Mouse (Mus musculus): ENCODE data around the gene Ccdc115. TPM values are rescaled to one million over a fixed set of nuclear protein-coding genes. Genes with fewer than 3 reads are reported as not detected.

Ccdc115 gene
- polyA plus RNA-seq, 1 experiment, result 19.8 TPM

DNA sequence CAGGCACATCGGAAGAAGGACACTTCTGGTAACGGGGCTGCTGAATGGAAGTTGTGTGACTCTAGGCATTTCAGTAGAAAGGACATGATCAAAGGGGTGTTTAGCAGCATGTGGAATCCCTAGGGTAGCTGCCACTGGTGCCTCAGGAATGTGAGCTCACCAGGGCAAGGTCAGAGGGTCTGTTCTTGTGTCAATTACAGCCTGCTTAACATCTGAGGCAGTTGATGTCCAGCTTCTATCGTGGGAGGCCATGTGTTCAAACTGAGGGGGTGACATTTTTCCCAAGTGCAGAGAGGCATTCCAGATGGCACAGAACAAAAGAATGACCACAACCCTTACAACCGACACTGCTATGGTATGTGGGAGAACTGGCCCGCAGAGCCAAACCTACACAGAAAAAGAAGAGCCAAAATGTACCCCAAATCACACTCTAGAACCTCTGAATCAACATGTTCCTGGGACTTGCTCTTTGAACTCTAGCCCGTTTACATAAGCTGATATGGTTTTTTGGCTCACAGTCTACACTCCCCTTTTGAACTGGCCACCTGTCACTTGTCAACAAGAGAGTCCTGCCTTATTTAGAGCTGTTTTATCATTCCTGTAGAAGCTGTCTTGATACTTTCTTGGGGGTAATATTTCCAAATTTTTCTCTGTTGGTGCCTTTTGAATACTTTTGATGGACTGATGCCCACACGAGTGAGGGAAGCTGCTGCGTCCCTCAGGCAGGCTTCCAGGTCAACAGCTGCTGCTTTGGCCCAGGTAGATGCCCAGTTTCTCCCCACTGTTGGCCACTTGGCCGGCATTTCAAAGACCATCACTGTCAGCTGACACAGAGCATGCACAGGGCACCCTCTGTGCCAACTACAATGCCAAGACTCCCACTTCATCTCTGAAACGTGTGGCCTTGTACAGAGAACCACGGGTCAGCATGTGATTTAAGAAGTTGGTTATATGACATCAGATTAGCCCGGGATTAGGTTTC lies 51.8 kb downstream of the Ccdc115 start:
- Histone ChIP-seq H3K36me3 (ENCODE audit: control insufficient read depth, insufficient read depth, low read length) (no peaks in the 10 kb centered on the region), H3K27ac (ENCODE audit: control insufficient read depth, insufficient read depth, low read depth, low read length) (no peak overlapping the region), H3K4me3 (ENCODE audit: control insufficient read depth, low read depth, low read length) (no peak overlapping the region), H3K27me3 (ENCODE audit: control insufficient read depth, insufficient read depth, low read length) (no peaks in the 10 kb centered on the region), H3K4me1 (ENCODE audit: control insufficient read depth, insufficient read depth, low read length) (no peaks in the 10 kb centered on the region)
- no peak for TF ChIP-seq POLR2A (IDR thresholded peaks at IDR 0.05; ENCODE audit: control insufficient read depth, low read depth, low read length)
- TF ChIP-seq CTCF (IDR thresholded peaks at IDR 0.05; ENCODE audit: control insufficient read depth, insufficient read depth, insufficient replicate concordance, low read depth, low read length), result no peak

Other genes with a start within 250 kb of the Ccdc115 start
- gene Imp4, start 179 bp upstream of the Ccdc115 start, polyA plus RNA-seq (2012; rRNA removed), result 24.6 and 28.6 TPM in 2 replicates
- gene Ptpn18, start 20.1 kb upstream of the Ccdc115 start, polyA plus RNA-seq (2012; rRNA removed), result 1.9 and 4.1 TPM in 2 replicates
- 715 and 783 TPM in 2 replicates for gene Prss39, start 58.7 kb upstream of the Ccdc115 start, polyA plus RNA-seq (2012; rRNA removed)
- gene Cfc1, start 96.0 kb upstream of the Ccdc115 start, polyA plus RNA-seq (2012; rRNA removed), result not detected in 2 replicates
- gene Prss40, start 121.3 kb upstream of the Ccdc115 start, polyA plus RNA-seq (2012; rRNA removed), result 78.8 and 80.4 TPM in 2 replicates
- gene Amer3, start 140.0 kb upstream of the Ccdc115 start, polyA plus RNA-seq (2012; rRNA removed), result 0.31 and 0.43 TPM in 2 replicates